Mouse (Mus musculus) embryonic facial prominence, embryonic 14.5 days (tissue): ENCODE data around the gene Tbc1d9b. TPM values are rescaled to one million over a fixed set of nuclear protein-coding genes. Genes with fewer than 3 reads are reported as not detected.

Source experiments
- ATAC-seq: fragments of 200-750 bp; cut with Nextera tagmentation; 2 replicates; pipeline ENCODE4 v1.8.0; 2017; ENCODE audit warnings: low read depth, moderate number of reproducible peaks, moderate TSS enrichment
- DNase-seq: peaks from one replicate; pipeline ENCODE4 v3.0.0-alpha.2; 2015; ENCODE audit warnings: low spot score
- H3K27ac ChIP-seq: fragments of 300-500 bp; sonication (generic); replicated peaks from 2 replicates; pipeline ENCODE4 v1.5.1; 2014; ENCODE audit warnings: low read depth, mild to moderate bottlenecking, low read length, moderate library complexity
- H3K27me3 ChIP-seq: fragments of 300-500 bp; sonication (generic); replicated peaks from 2 replicates; pipeline ENCODE4 v1.6.1; 2014; ENCODE audit warnings: low read length; ENCODE audit not compliant: control insufficient read depth, insufficient read depth
- H3K36me3 ChIP-seq: fragments of 300-500 bp; sonication (generic); 2 replicates; pipeline ENCODE4 v1.6.1; 2014; ENCODE audit warnings: low read length, mixed read lengths; ENCODE audit not compliant: control insufficient read depth, insufficient read depth
- H3K4me1 ChIP-seq: fragments of 300-500 bp; sonication (generic); 2 replicates; pipeline ENCODE4 v1.6.1; 2014; ENCODE audit warnings: antibody characterized with exemption, low read length; ENCODE audit not compliant: control insufficient read depth, insufficient read depth
- H3K4me2 ChIP-seq: fragments of 300-500 bp; sonication (generic); 2 replicates; pipeline ENCODE4 v1.6.1; 2014; ENCODE audit warnings: low read depth, mild to moderate bottlenecking, low read length, moderate library complexity, mixed read lengths
- H3K4me3 ChIP-seq: fragments of 300-500 bp; sonication (generic); 2 replicates; pipeline ENCODE4 v1.5.1; 2014; ENCODE audit warnings: low read depth, mild to moderate bottlenecking, low read length
- H3K9ac ChIP-seq: fragments of 300-500 bp; sonication (generic); 2 replicates; pipeline ENCODE4 v1.6.1; 2014; ENCODE audit warnings: low read depth, mild to moderate bottlenecking, low read length, moderate library complexity, mixed read lengths
- H3K9me3 ChIP-seq: fragments of 300-500 bp; sonication (generic); 2 replicates; pipeline ENCODE4 v1.6.1; 2016; ENCODE audit warnings: low read length; ENCODE audit not compliant: control insufficient read depth
- WGBS: fragments of 180-500 bp; shearing (Covaris S2); extraction: QIAGEN DNeasy Blood & Tissue Kit; methylation state at CpG from one replicate; pipeline ENCODE4 v1.1.7; 2014; 5-methylcytosine and 5-hydroxymethylcytosine counted together
- polyA plus RNA-seq: library from polyadenylated mRNA; unstranded; fragments of >200 nt; fragmentation: Nextera tagmentation; extraction: Ambion mirVana; gene quantifications from 2 replicates; pipeline ENCODE4 v1.2.1, GENCODE M21; 2014

Tbc1d9b gene
- polyA plus RNA-seq, 1 experiment from 2014 or later, result 40.1 TPM

DNA sequence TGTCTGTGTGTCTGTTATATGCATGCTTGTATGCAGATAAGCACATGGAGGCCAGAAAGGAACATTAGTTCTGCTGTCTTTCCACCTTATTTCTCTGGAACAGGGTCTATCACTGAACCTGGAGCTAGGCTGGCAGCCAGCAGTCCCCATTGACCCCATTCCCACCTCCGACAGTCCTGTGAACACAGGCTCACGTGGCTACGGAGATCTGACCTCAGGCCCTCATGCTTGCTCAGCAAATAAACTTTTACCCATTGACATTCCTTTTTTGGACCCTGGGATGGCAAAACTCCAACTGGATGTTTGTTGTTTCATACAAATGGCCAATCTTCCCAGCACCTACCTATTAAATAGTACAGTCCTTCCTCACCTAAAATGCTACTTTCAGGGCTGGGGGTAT lies 45.2 kb downstream of the Tbc1d9b start:
- no peak overlapping the region for H3K27ac ChIP-seq
- H3K4me3 ChIP-seq, result no peak overlapping the region
- peaks cover 6% of the 10 kb centered on the region for H3K4me1 ChIP-seq
- no peak overlapping the region for H3K9ac ChIP-seq
- H3K36me3 ChIP-seq, result peaks cover 21% of the 10 kb centered on the region
- DNase-seq, result no peak
- no peaks in the 10 kb centered on the region for H3K27me3 ChIP-seq
- H3K4me2 ChIP-seq, result no peak overlapping the region
- H3K9me3 ChIP-seq, result no peaks in the 10 kb centered on the region
- ATAC-seq, result no peak
- WGBS, result 75% methylated on average over 3 of the region's 3 CpGs

DNA sequence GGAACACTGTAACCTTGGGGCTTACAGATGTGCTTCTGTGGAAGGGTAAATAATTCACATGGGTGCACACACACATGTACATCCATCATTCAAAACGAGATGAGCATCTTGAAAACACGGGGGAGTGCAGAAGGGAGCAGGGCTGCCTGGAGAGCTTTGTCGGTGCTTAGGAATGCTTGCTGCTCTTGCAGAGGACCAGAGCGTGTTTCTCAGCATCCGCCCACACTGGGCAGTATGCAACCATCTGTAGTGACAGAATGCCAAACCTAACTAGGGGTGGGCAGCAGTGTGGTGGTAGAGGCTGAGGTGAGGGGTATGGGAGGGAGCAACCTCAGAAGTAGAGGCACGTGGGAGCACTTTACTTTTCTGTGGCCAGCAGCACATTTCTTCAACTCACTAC lies 45.9 kb downstream of the Tbc1d9b start:
- ATAC-seq, result no peak

GRCm38 (mm10) chr11:50178532-50179488 lies 47.6 kb downstream of the Tbc1d9b start:
- 67% methylated on average over 5 of the region's 5 CpGs for WGBS
- H3K36me3 ChIP-seq, result peaks cover 12% of the 10 kb centered on the region
- ATAC-seq, result no peak
- no peak overlapping the region for H3K9ac ChIP-seq
- H3K4me2 ChIP-seq, result no peak overlapping the region
- H3K27me3 ChIP-seq, result no peaks in the 10 kb centered on the region
- H3K4me1 ChIP-seq, result peaks cover 6% of the 10 kb centered on the region
- no peaks in the 10 kb centered on the region for H3K9me3 ChIP-seq
- DNase-seq, result no peak
- H3K27ac ChIP-seq, result no peak overlapping the region
- H3K4me3 ChIP-seq, result no peak overlapping the region

More for the DNA sequence above, 45.9 kb downstream of the Tbc1d9b start:
- no peak overlapping the region for H3K4me2 ChIP-seq
- H3K27me3 ChIP-seq, result no peaks in the 10 kb centered on the region
- peaks cover 6% of the 10 kb centered on the region for H3K4me1 ChIP-seq
- DNase-seq, result no peak
- WGBS, result 78% methylated on average over 6 of the region's 6 CpGs
- no peaks in the 10 kb centered on the region for H3K9me3 ChIP-seq
- no peak overlapping the region for H3K9ac ChIP-seq
- peaks cover 15% of the 10 kb centered on the region for H3K36me3 ChIP-seq
- no peak overlapping the region for H3K4me3 ChIP-seq
- H3K27ac ChIP-seq, result no peak overlapping the region

GRCm38 (mm10) chr11:50180478-50181231 lies 49.5 kb downstream of the Tbc1d9b start:
- H3K4me3 ChIP-seq, result no peak overlapping the region
- peaks cover 12% of the 10 kb centered on the region for H3K36me3 ChIP-seq
- H3K4me1 ChIP-seq, result peaks cover under 1% of the 10 kb centered on the region
- H3K4me2 ChIP-seq, result no peak overlapping the region
- no peaks in the 10 kb centered on the region for H3K27me3 ChIP-seq
- H3K9ac ChIP-seq, result no peak overlapping the region
- 59% methylated on average over 6 of the region's 6 CpGs for WGBS
- H3K27ac ChIP-seq, result no peak overlapping the region
- no peak for DNase-seq
- no peak for ATAC-seq
- H3K9me3 ChIP-seq, result no peaks in the 10 kb centered on the region

DNA sequence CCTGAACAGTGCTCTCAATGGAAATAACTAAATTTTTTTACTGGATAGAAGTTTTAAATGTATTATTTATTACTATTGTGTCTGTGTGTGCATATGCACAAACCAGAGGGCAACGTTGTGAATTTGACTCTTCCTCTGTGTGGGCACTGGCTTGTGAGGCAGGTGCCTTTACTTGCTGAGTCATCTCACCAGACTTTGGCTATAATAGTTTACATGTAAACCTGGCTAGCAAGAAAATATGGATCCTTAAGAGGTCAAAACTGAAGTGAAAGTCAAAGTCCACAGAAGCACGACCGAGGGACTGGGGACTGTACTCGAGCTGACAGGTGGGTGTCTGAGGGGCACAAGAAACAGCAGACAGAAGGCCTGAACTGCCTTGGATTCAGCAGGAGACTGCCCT lies 51.5 kb downstream of the Tbc1d9b start:
- Histone ChIP-seq H3K4me2 (no peak overlapping the region), H3K4me3 (no peak overlapping the region), H3K27me3 (no peaks in the 10 kb centered on the region), H3K36me3 (peaks cover 12% of the 10 kb centered on the region), H3K27ac (no peak overlapping the region), H3K9me3 (no peaks in the 10 kb centered on the region), H3K4me1 (no peaks in the 10 kb centered on the region), H3K9ac (no peak overlapping the region)
- 85% methylated on average over 4 of the region's 4 CpGs for WGBS
- ATAC-seq, result no peak
- no peak for DNase-seq

- H3K9ac ChIP-seq, result no peak overlapping the region
- no peak overlapping the region for H3K4me2 ChIP-seq
- H3K27me3 ChIP-seq, result no peaks in the 10 kb centered on the region
- H3K9me3 ChIP-seq, result no peaks in the 10 kb centered on the region
- 83% methylated on average over 3 of the region's 3 CpGs for WGBS
- H3K27ac ChIP-seq, result no peak overlapping the region
- ATAC-seq (no peak), DNase-seq (no peak)
- no peaks in the 10 kb centered on the region for H3K4me1 ChIP-seq
- peaks cover under 1% of the 10 kb centered on the region; the same call in 1 of the 2 replicates for H3K36me3 ChIP-seq
- no peak overlapping the region for H3K4me3 ChIP-seq
These were observed 53.6 kb downstream of the Tbc1d9b start for GRCm38 (mm10) chr11:50184788-50185187.

GRCm38 (mm10) chr11:50188682-50189081 lies 57.5 kb downstream of the Tbc1d9b start:
- Histone ChIP-seq H3K9ac (no peak overlapping the region), H3K4me2 (no peak overlapping the region), H3K4me1 (no peaks in the 10 kb centered on the region), H3K27ac (no peak overlapping the region), H3K27me3 (no peaks in the 10 kb centered on the region), H3K4me3 (no peak overlapping the region), H3K36me3 (no peaks in the 10 kb centered on the region), H3K9me3 (no peaks in the 10 kb centered on the region)
- WGBS, result 73% methylated on average over 7 of the region's 7 CpGs
- ATAC-seq (no peak), DNase-seq (no peak)

- no peaks in the 10 kb centered on the region for H3K9me3 ChIP-seq
- no peak overlapping the region for H3K4me3 ChIP-seq
- no peak for ATAC-seq
- H3K27ac ChIP-seq, result no peak overlapping the region
- H3K4me2 ChIP-seq, result no peak overlapping the region
- 79% methylated on average over 4 of the region's 4 CpGs for WGBS
- H3K9ac ChIP-seq, result no peak overlapping the region
- DNase-seq, result no peak
- H3K27me3 ChIP-seq, result no peaks in the 10 kb centered on the region
- H3K36me3 ChIP-seq, result peaks cover 9% of the 10 kb centered on the region; the same call in 1 of the 2 replicates
- no peaks in the 10 kb centered on the region for H3K4me1 ChIP-seq
These were observed 59.2 kb downstream of the Tbc1d9b start for GRCm38 (mm10) chr11:50190362-50190761.
